In genomic region chr6:122571617-122571959, GRCm38 (mm10) we compare ENCODE assay signal across 18 mouse cellular contexts. TPM values are rescaled to one million over a fixed set of nuclear protein-coding genes. Genes with fewer than 3 reads are reported as not detected.
"Had no signal": no experiment of that assay in that cellular context is flagged by ENCODE, and none has a peak within 500 bp of the region (broad histone marks: within the 10 kb centered on the region; RNA-seq: fewer than 3 reads in every experiment).

No protein-coding gene starts in this region.

- H3K4me1 ChIP-seq: limb, embryonic 12.5 days; lung, embryonic 15.5 days; neural tube, embryonic 13.5 days had no signal

- H3K9ac ChIP-seq: limb, embryonic 12.5 days; liver, embryonic 12.5 days; lung, embryonic 15.5 days; neural tube, embryonic 13.5 days had no signal

- H3K36me3 ChIP-seq: limb, embryonic 12.5 days; liver, embryonic 12.5 days; lung, embryonic 15.5 days; neural tube, embryonic 13.5 days had no signal

- DNase-seq: kidney, adult 11 months; kidney, adult 9 months; kidney, postnatal 36 days; layer of hippocampus, adult 9-11 months; lung, postnatal 14 days; midbrain, embryonic 14.5 days; retina, postnatal 1 day; right cerebral cortex, postnatal 4 days; thymus, postnatal 4 days had no signal

- H3K27me3 ChIP-seq: limb, embryonic 12.5 days; liver, embryonic 12.5 days; lung, embryonic 15.5 days; neural tube, embryonic 13.5 days had no signal

- H3K4me3 ChIP-seq: limb, embryonic 12.5 days; liver, embryonic 12.5 days; lung, embryonic 15.5 days; neural tube, embryonic 13.5 days had no signal

- H3K4me2 ChIP-seq: limb, embryonic 12.5 days; liver, embryonic 12.5 days; lung, embryonic 15.5 days; neural tube, embryonic 13.5 days had no signal

- H3K9me3 ChIP-seq: limb, embryonic 12.5 days; liver, embryonic 12.5 days; lung, embryonic 15.5 days; neural tube, embryonic 13.5 days had no signal

- H3K27ac ChIP-seq: kidney, postnatal 0 days; limb, embryonic 12.5 days; liver, embryonic 12.5 days; lung, embryonic 15.5 days; neural tube, embryonic 13.5 days; stomach, postnatal 0 days had no signal

- ATAC-seq: liver, embryonic 12.5 days had no signal

RNA-seq across cellular contexts. Expression of gene Aicda, which starts 18.0 kb away (rescaled TPM):
- total RNA-seq: layer of hippocampus, adult 18-20 months; left cerebral cortex, postnatal 36 days had no signal
- polyA plus RNA-seq: kidney, postnatal 0 days; liver, embryonic 12.5 days; liver, embryonic 16.5 days; lung, embryonic 15.5 days; stomach, postnatal 0 days had no signal

RNA-seq across cellular contexts. Expression of gene Gdf3, which starts 38.3 kb away (rescaled TPM):
- total RNA-seq: layer of hippocampus, adult 18-20 months; left cerebral cortex, postnatal 36 days had no signal
- polyA plus RNA-seq: kidney, postnatal 0 days; limb, embryonic 12.5 days; lung, embryonic 15.5 days; neural tube, embryonic 13.5 days; stomach, postnatal 0 days had no signal

RNA-seq across cellular contexts. Expression of gene Dppa3, which starts 54.6 kb away (rescaled TPM):
- total RNA-seq: layer of hippocampus, adult 18-20 months; left cerebral cortex, postnatal 36 days had no signal
- polyA plus RNA-seq: kidney, postnatal 0 days; limb, embryonic 12.5 days; liver, embryonic 12.5 days; liver, embryonic 16.5 days; lung, embryonic 15.5 days; midbrain, embryonic 14.5 days; neural tube, embryonic 13.5 days; stomach, postnatal 0 days had no signal
